ENCODE assay signal across 11 mouse cellular contexts in genomic region chr8:45794847-45795246, GRCm38 (mm10).
DNase-seq lines count a peak whose midpoint lies in the region; ATAC-seq and TF ChIP-seq lines count a peak whose summit lies in the region.
"Had no signal": no experiment of that assay in that cellular context is flagged by ENCODE, and none has a peak within 500 bp of the region (broad histone marks: within the 10 kb centered on the region; RNA-seq: fewer than 3 reads in every experiment).

No protein-coding gene starts in this region.

- H3K36me3 ChIP-seq in liver, adult 2 months (ENCODE audit: control insufficient read depth, insufficient read depth, low read length), result peaks cover 35% of the 10 kb centered on the region
- H3K36me3 ChIP-seq in liver, embryonic 12.5 days, result no peaks in the 10 kb centered on the region
- peaks cover 24% of the 10 kb centered on the region for H3K36me3 ChIP-seq in kidney, embryonic 15.5 days
- H3K36me3 ChIP-seq: G1E had no signal

- H3K9ac ChIP-seq in liver, adult 2 months (ENCODE audit: low read depth, low read length), result no peak overlapping the region
- no peak overlapping the region for H3K9ac ChIP-seq in liver, embryonic 12.5 days
- H3K9ac ChIP-seq in kidney, embryonic 15.5 days, result no peak overlapping the region

- TF ChIP-seq POLR2A in liver, adult 2 months (IDR thresholded peaks at IDR 0.05; ENCODE audit: extremely low read depth, insufficient read depth, low read length), result no peak

- no peaks in the 10 kb centered on the region for H3K27me3 ChIP-seq in liver, adult 2 months (ENCODE audit: control insufficient read depth, insufficient read depth, low read length)
- H3K27me3 ChIP-seq in liver, embryonic 12.5 days (replicated peaks), result no peaks in the 10 kb centered on the region
- H3K27me3 ChIP-seq in kidney, embryonic 15.5 days, result no peaks in the 10 kb centered on the region

- no peak overlapping the region for H3K4me2 ChIP-seq in liver, embryonic 12.5 days
- no peak overlapping the region for H3K4me2 ChIP-seq in kidney, embryonic 15.5 days

- H3K27ac ChIP-seq in liver, adult 2 months (replicated peaks; ENCODE audit: insufficient read depth, low read depth, low read length), result no peak overlapping the region
- no peak overlapping the region for H3K27ac ChIP-seq in liver, embryonic 12.5 days
- H3K27ac ChIP-seq in kidney, embryonic 15.5 days, result no peak overlapping the region

- no peaks in the 10 kb centered on the region for H3K79me2 ChIP-seq in liver, adult 2 months (ENCODE audit: control insufficient read depth, insufficient read depth, low read length)

- peak; percentile 14 for DNase-seq in gastrocnemius, postnatal 10 days
- DNase-seq in gastrocnemius, postnatal 14 days, result no peak
- no peak for DNase-seq in liver, adult 2 months (ENCODE audit: extremely low read depth, low read depth, low spot score)
- peak; percentile 39 for DNase-seq in A20 (ENCODE audit: low read depth, low spot score)
- peak; percentile 70 for DNase-seq in R1 (ENCODE audit: low read depth, low spot score)
- DNase-seq: layer of hippocampus, postnatal 36 days had no signal

- no peak for ATAC-seq in liver, embryonic 12.5 days
- no peak for ATAC-seq in granulocyte monocyte progenitor cell, adult 5-6 weeks (replicated peaks; ENCODE audit: poor library complexity, severe bottlenecking)
- ATAC-seq in kidney, embryonic 15.5 days (replicated peaks; ENCODE audit: low FRiP score), result no peak
- ATAC-seq: inflammation-experienced regulatory T-cells, adult 6 months had no signal

- intact Hi-C loops in gastrocnemius, postnatal 14 days (cut with DNase I; ENCODE audit: low total_unique reads), result loop anchor here (5.0 kb wide), 1 partner anchor 142 kb away; no protein-coding TSS in a partner anchor

- no peak overlapping the region for H3K4me3 ChIP-seq in liver, adult 2 months (ENCODE audit: insufficient read depth, low read depth, low read length)
- H3K4me3 ChIP-seq in liver, embryonic 12.5 days, result no peak overlapping the region
- no peak overlapping the region for H3K4me3 ChIP-seq in kidney, embryonic 15.5 days (replicated peaks)

- no peaks in the 10 kb centered on the region for H3K9me3 ChIP-seq in liver, embryonic 12.5 days (replicated peaks)
- H3K9me3 ChIP-seq in kidney, embryonic 15.5 days (replicated peaks), result no peaks in the 10 kb centered on the region
- H3K9me3 ChIP-seq: G1E had no signal

- TF ChIP-seq CTCF in liver, adult 2 months (IDR thresholded peaks at IDR 0.05; ENCODE audit: low read depth, low read length), result peak; percentile 57

- WGBS in liver, adult 2 months, result 82% methylated on average over 14 of the region's 14 CpGs
- 65% methylated on average over 14 of the region's 14 CpGs for whole genome bisulfite sequencing in liver, embryonic 12.5 days (ENCODE audit: insufficient replicate concordance)
- WGBS in kidney, embryonic 15.5 days, result 89% methylated on average over 14 of the region's 14 CpGs

- no peaks in the 10 kb centered on the region for H3K4me1 ChIP-seq in liver, adult 2 months (ENCODE audit: control insufficient read depth, insufficient read depth, low read length)
- H3K4me1 ChIP-seq in liver, embryonic 12.5 days, result no peaks in the 10 kb centered on the region
- no peaks in the 10 kb centered on the region for H3K4me1 ChIP-seq in kidney, embryonic 15.5 days

Comparison
In these comparisons a context has a peak if more than half of its experiments do, and no peak if none do; other contexts are left out.
1. DNase-seq: peak in gastrocnemius, postnatal 10 days (single experiment), A20 (single experiment) and R1 (single experiment); none in gastrocnemius, postnatal 14 days (single experiment) and liver, adult 2 months (single experiment).